Mouse (Mus musculus): Measurements from ENCODE around the gene Mslnl.

Gene Mslnl

GRCm38 (mm10) chr17:25743831-25744230, 8.0 kb downstream of the Mslnl start:
- 91% methylated on average over 9 of the region's 9 CpGs for WGBS

GRCm38 (mm10) chr17:25744311-25744710, 8.5 kb downstream of the Mslnl start:
- 83% methylated on average over 10 of the region's 10 CpGs for WGBS

- 86% methylated on average over 4 of the region's 4 CpGs for WGBS
Measured at GRCm38 (mm10) chr17:25748238-25748637, 12.4 kb downstream of the Mslnl start.

GRCm38 (mm10) chr17:25749314-25749713, 13.5 kb downstream of the Mslnl start:
- 86% methylated on average over 6 of the region's 6 CpGs for WGBS

GRCm38 (mm10) chr17:25751446-25751845, 15.6 kb downstream of the Mslnl start:
- WGBS, result 41% methylated on average over 5 of the region's 5 CpGs

- WGBS, result 89% methylated on average over 9 of the region's 9 CpGs
Measured at GRCm38 (mm10) chr17:25754241-25754640, 18.4 kb downstream of the Mslnl start, which contains the start of gene Msln. Msln (minus strand) TSS chr17:25754378.

GRCm38 (mm10) chr17:25755086-25755485, 19.2 kb downstream of the Mslnl start:
- WGBS, result 90% methylated on average over 4 of the region's 4 CpGs

GRCm38 (mm10) chr17:25755627-25756377, 20.0 kb downstream of the Mslnl start:
- WGBS, result 65% methylated on average over 4 of the region's 4 CpGs

- 82% methylated on average over 9 of the region's 9 CpGs for WGBS
Measured at GRCm38 (mm10) chr17:25756378-25757242, 20.8 kb downstream of the Mslnl start.

- WGBS, result 75% methylated on average over 3 of the region's 3 CpGs
Measured at GRCm38 (mm10) chr17:25757691-25758090, 21.8 kb downstream of the Mslnl start.

GRCm38 (mm10) chr17:25760148-25760547, 24.3 kb downstream of the Mslnl start:
- WGBS, result 39% methylated on average over 8 of the region's 8 CpGs

- 27% methylated on average over 4 of the region's 4 CpGs for WGBS
Measured at GRCm38 (mm10) chr17:25761561-25761970, 25.7 kb downstream of the Mslnl start.

GRCm38 (mm10) chr17:25762591-25762990, 26.7 kb downstream of the Mslnl start:
- 55% methylated on average over 3 of the region's 3 CpGs for WGBS

GRCm38 (mm10) chr17:25765886-25766285, 30.0 kb downstream of the Mslnl start:
- 37% methylated on average over 5 of the region's 5 CpGs for WGBS

GRCm38 (mm10) chr17:25769331-25769730, 33.5 kb downstream of the Mslnl start:
- WGBS, result 52% methylated on average over 9 of the region's 9 CpGs

- 0% methylated on average over 37 of the region's 37 CpGs for WGBS
Measured at GRCm38 (mm10) chr17:25773549-25774120, 37.8 kb downstream of the Mslnl start, which contains the start of gene Narfl. Narfl (plus strand) TSS chr17:25773776.

- WGBS, result 78% methylated on average over 10 of the region's 10 CpGs
Measured at GRCm38 (mm10) chr17:25775318-25776062, 39.6 kb downstream of the Mslnl start.

- WGBS, result 98% methylated on average over 5 of the region's 5 CpGs
Measured at GRCm38 (mm10) chr17:25777948-25778347, 42.1 kb downstream of the Mslnl start.

- WGBS, result 73% methylated on average over 6 of the region's 6 CpGs
Measured at GRCm38 (mm10) chr17:25781339-25781738, 45.5 kb downstream of the Mslnl start.

- WGBS, result 54% methylated on average over 7 of the region's 7 CpGs
Measured at GRCm38 (mm10) chr17:25783086-25783485, 47.2 kb downstream of the Mslnl start.

- WGBS, result 55% methylated on average over 15 of the region's 15 CpGs
Measured at GRCm38 (mm10) chr17:25783861-25784574, 48.2 kb downstream of the Mslnl start.

All from cerebral cortex, adult 2 months (tissue).